Mouse (Mus musculus) ovary, adult 2 months (tissue): ENCODE data around the gene Vmn2r84. TPM values are rescaled to one million over a fixed set of nuclear protein-coding genes. Genes with fewer than 3 reads are reported as not detected.

Source experiments
- polyA plus RNA-seq: library from polyadenylated mRNA; depleted of rRNA; stranded (reverse); fragments of >200 nt; gene quantifications from 2 replicates; pipeline ENCODE4 v1.2.3, GENCODE M21; 2012; rRNA removed

The Vmn2r84 gene
- not detected in 2 replicates for polyA plus RNA-seq

DNA sequence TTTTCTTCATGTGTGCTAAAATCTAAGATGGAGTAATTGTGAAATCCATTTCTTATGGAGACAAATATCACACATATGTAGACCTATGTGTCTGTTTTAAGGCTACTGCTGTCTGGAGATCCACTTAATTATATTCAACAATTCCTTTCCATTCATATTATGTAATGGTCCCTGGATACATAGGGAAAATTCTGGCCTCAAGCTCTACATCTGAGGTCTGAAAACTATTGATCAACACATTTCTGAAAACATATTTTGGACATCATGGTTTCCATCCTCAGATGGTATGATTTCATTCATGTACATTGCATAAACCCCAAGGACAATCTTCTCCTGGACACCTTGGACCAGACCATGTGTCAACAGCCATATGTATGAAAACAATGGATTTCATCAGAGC lies at the start of gene Vmn2r84:
Gene Vmn2r84 (minus strand): TSS at position 101 of the 400 bp plus-strand sequence.

DNA sequence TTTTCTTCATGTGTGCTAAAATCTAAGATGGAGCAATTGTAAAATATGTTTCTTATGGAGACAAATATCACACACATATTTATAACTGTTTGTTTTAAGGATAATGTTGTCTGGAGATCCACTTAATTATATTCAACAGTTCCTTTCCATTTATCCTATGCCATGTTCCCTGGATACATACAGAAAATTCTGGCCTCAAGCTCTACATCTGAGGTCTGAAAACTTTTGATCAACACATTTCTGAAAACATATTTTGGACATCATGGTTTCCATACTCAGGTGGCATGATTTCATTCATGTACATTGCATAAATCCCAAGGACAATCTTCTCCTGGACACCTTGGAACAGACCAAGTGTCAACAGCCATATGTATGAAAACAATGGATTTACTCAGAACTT lies 35.5 kb upstream of the Vmn2r84 start, which contains the start of gene Vmn2r85:
Gene Vmn2r85 (minus strand): TSS at position 101 of the 400 bp plus-strand sequence.

Other genes with a start within 250 kb of the Vmn2r84 start
- not detected in 2 replicates for gene Olfr825, start 227.6 kb downstream of the Vmn2r84 start, polyA plus RNA-seq
- gene Olfr826, start 210.1 kb downstream of the Vmn2r84 start, polyA plus RNA-seq = not detected in 2 replicates
- not detected in 2 replicates for gene Olfr827, start 179.9 kb downstream of the Vmn2r84 start, polyA plus RNA-seq
- gene Neurod4, start 114.1 kb downstream of the Vmn2r84 start, polyA plus RNA-seq = not detected in 2 replicates
- gene Tespa1, start 71.5 kb downstream of the Vmn2r84 start, polyA plus RNA-seq = 0.08 and 0.09 TPM in 2 replicates
- not detected in 2 replicates for gene Vmn2r85, start 35.4 kb upstream of the Vmn2r84 start, polyA plus RNA-seq
- not detected in 2 replicates for gene Vmn2r86, start 61.7 kb upstream of the Vmn2r84 start, polyA plus RNA-seq
- gene Vmn2r87, start 103.1 kb upstream of the Vmn2r84 start, polyA plus RNA-seq = not detected in 2 replicates